Mouse (Mus musculus): ENCODE results near the gene Gm20532. TPM values are rescaled to one million over a fixed set of nuclear protein-coding genes. Genes with fewer than 3 reads are reported as not detected.

Gm20532 gene
- polyA plus RNA-seq, 1 experiment: not detected

DNA sequence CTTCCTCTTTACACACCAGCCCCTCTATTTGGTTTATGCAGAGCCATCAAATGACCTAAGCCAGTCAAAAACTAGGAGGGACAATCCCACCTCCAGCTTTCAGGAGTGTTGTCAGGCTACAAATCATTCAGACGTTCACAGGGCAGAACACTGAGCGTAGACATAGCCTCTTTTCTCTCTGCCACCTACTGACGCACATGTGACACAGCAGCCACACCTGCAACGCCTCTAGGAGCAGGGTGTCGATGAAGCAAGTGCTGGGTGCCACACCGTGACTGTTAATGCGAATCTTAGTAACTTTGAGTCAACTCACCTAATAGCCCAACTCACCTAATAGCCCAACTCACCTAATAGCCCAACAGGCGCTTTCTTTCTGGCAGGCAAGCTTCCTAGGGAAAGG is 52.6 kb downstream of the Gm20532 start:
- TF ChIP-seq GATA1 (IDR thresholded peaks at IDR 0.05; ENCODE audit: low read length): no peak

DNA sequence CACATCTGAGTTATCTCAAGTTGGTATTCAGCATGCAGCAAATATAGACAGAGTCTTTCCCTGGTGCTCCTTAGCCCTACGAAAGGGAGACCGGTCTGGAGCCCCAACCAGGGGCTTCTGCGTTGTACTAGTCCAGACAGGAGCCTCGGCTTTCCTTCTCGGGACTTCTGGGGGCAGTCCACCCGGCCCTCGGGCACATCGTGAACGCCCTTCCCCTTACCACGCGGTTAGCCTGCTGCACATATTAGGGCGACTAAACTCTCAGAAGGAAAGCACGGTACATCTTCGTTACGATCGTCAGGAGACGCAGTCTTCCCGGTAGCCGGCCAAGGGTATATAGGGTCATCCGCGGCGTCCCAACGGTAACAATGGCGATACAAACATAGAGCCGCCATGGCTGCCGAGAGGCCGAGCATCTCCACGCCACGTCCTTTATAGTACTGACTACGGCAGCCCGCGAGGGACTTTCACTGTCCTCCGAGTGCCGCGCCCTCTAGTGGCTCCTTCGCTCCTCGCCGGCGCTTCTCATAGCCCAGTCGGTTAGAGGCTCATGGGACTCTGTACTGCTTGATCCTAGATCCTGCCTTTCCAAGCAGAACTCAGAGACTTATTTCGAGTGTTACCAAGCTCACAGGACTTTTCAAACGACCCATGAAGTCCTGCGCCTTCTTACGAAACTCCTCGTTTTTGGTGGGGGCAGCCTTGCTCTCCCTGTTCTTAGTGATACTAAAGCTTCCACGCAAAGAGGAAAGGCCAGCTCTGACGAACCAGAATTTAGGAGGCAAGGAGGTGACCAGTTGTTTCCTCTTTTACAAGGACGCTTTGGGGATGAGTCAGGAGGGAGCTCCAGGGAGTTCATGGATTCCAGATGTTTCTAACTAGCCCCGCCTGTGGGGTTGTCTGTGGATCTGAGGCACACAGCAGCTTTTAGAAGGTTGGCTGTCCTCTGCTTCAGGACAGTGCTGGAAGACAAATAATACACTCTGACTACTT is 53.7 kb downstream of the Gm20532 start:
- TF ChIP-seq GATA1 (IDR thresholded peaks at IDR 0.05; ENCODE audit: low read length): no peak

DNA sequence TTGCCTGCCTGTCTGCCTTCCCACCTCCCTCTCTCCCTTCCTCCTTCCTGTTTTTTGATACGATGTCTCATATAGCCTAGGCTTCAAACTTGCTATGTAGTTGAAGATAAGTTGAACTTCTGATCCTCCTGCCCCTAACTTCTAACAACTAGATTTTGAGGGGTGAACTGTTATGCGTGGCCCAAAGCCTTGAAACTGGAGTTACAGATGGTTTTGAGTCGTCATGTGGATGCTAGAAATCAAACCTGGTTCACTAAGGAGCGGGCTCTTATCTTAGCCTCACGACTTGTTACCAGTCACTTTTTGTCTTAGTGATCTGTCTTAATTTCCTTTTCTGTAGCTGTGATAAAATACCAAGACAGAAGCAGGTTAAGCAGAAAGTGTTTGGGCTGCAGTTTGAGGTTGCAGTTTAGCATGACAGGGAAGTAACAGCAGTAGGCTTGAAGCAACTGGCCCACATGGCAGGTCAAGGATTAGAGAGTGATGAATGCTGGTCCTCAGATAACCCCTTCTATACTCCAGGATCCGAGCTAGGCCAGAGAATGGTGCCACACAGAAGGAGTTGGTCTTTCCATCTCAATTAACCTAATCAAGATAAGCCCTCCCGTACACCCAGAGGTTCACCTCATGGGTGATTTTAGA is 54.7 kb downstream of the Gm20532 start:
- no peak for TF ChIP-seq GATA1 (IDR thresholded peaks at IDR 0.05; ENCODE audit: low read length)

DNA sequence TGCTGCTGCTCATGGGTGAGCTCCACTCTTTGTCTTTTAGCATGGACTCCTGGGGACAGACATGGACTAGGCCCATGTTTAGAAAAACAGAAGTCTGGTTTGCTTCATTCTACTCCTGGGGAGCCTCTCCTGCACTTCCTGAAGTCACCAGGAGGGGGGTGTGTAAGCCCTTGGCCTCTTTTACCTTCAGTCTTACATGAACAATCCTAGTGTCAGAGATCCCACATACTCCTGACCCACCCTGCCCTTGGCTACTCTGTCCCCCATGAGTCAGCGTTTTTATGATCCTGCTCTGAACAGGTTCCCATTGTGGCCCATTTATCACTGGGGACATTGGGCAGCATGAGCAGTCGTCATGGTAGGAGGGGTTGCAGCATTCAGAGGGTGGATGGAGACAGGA is 57.5 kb downstream of the Gm20532 start:
- no peak for TF ChIP-seq GATA1 (IDR thresholded peaks at IDR 0.05; ENCODE audit: low read length)

DNA sequence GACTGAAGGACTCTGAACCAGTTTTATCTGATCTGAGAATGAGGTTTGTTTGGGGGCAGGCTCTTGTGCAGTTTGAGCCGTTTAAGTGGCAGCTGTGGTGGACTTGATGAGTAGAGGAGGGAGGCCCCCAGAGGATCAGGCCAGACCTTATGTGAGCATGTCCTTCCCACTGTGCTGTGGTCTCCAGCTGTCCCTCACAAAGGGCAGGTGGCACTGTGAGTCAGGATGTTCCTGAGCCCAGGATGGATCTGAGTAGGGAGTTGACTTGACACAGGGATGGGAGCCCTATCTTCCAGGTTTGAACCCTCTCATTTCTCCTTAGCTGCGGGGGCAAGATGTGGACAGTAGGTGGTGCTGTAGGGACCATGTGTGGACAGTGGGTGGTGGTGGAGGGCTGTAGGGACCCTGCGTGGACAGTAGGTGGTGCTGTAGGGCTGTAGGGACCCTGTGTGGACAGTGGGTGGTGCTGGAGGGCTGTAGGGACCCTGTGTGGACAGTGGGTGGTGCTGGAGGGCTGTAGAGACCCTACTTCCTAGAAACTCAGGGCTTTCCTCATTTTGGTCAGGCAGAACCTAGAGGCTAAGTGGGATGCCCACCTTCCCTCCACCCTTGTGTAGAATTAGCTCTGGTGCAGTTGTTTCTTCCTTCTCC is 60.3 kb downstream of the Gm20532 start:
- no peak for TF ChIP-seq GATA1 (IDR thresholded peaks at IDR 0.05; ENCODE audit: low read length)

DNA sequence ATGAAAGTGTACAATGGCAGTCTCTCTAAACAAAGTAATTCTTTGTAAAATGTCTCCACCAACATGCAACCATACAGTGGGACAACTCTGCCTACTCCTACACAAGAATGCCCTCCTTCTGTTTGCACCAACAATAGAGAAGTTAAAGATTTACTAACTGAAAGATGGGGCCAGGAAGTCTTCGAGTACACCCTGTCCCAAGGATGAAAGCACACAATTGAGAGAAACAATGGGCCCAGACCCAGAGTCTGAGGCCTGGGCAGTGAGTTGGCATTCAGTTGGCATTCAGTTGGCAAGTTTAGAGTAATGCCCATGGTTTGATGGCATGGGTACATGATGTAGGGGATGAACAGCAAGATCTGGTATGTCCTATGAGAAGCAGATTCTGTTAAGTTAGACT is 68.2 kb downstream of the Gm20532 start:
- TF ChIP-seq GATA1 (IDR thresholded peaks at IDR 0.05; ENCODE audit: low read length): no peak

DNA sequence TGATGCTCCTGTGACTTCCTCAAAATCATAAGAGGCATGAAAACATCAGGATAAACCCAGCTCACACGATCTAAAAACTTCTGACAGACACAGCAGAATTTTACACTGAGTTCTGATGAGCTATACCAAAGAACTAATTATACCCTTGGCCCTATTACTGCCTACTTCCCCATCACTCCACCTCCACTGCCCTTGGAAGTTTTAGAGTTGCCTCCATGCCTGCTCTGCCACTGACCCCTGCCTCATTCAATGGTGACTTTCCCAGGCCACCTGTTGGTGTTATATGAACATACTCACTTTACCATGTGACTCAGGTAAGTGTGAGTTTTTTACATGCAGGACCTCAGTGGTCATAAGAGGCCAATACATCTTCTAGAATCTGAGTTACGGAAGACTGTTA is 71.0 kb downstream of the Gm20532 start:
- no peak for TF ChIP-seq GATA1 (IDR thresholded peaks at IDR 0.05; ENCODE audit: low read length)

DNA sequence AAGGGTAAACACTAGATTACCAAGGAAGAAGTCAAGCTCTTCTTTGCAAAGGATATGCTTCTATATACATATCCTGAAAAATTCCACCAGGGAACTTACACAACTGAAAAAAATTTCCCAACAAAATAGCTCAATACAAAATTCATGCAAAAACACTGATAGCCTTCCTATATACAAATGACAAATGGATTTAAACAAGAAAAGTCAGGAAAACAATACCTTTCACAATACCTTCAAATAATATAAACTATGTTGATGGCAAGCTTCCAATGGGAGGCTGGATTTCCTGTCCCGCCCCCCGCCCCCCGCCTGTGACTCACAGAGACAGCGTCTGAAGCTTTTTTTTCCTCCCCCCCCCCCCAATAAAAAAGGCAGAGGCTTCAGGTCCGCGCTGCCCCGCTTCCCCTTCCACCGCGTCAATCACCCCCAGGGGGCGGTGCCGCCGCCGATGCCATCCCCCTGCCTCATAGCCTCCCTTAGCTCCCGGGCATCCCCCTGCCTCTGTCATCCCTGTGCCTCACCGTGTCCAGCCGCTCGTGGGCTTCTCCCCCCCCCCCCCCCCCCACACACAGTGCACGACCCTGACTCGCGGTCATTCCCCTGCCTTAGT is 74.8 kb downstream of the Gm20532 start:
- TF ChIP-seq GATA1 (IDR thresholded peaks at IDR 0.05; ENCODE audit: low read length): no peak

DNA sequence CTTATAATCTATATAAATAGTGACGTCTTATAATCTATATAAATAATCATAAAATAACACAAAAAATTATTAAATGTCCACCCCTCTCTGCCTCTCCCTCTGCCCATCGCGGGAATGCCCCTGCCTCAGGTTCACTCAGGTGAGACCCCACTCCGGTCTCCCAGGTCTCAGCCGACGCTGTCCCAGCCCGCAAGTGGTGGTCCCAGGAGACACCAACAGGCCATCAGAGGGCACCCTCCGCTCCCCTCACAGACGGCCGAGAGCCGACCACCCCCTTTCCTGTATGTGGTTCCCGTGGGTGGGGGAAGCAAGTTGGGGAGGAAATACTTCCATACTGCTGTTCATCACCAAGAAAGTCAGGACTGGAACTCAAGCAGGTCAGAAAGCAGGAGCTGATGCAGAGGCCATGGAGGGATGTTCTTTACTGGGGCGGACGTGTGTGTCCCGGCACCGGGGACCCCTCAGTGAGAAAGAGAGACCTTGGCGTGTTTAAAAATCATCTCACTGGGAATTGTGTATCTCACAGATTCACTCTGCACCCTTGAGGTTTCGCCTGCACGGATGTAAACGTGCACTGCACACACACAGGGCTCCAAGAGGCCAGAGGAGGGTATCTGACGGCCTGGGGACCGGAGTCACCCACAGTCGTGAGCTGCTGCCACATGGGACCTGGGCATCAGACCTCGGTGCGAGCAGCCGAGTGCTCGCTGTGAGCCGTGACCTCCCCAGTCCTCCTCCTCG is 75.5 kb downstream of the Gm20532 start:
- no peak for TF ChIP-seq GATA1 (IDR thresholded peaks at IDR 0.05; ENCODE audit: low read length)

DNA sequence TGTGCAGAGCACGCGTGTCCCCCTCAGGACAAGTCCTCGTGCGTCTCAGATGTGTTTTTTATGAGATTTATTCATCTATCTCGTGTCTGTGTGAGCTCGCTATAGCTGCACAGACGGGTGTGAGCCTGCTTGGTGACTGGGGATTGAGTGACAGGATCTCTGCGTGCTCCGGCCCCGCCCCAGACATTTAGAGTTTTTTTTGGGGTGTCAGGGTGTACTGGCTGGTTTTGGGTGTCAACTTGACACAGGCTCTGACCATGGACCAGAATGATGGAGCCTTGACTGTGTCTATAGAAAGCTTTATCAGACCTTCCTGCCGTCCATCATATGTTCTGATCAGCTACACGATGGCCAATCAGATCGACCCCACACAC is 76.1 kb downstream of the Gm20532 start:
- no peak for TF ChIP-seq GATA1 (IDR thresholded peaks at IDR 0.05; ENCODE audit: low read length)

DNA sequence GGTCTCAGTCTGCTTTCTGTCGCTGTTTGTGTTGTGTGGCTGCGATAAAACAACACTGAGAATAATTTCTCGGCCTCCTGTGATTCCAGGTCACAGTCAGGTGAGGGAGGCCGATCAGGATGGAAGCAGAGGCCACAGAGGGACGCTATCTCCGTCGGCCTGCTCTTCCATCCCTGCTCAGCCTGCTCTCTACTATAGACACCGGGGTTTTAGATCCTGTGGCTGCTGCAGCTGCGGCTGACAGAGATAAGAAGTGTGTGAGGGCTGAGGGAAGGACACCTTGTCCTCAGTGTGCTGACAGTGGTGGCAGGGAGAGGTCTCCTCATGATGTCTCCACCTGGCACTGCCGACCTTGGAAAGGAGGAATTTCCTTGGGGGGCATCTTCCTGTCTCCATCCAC is 76.7 kb downstream of the Gm20532 start:
- no peak for TF ChIP-seq GATA1 (IDR thresholded peaks at IDR 0.05; ENCODE audit: low read length)

DNA sequence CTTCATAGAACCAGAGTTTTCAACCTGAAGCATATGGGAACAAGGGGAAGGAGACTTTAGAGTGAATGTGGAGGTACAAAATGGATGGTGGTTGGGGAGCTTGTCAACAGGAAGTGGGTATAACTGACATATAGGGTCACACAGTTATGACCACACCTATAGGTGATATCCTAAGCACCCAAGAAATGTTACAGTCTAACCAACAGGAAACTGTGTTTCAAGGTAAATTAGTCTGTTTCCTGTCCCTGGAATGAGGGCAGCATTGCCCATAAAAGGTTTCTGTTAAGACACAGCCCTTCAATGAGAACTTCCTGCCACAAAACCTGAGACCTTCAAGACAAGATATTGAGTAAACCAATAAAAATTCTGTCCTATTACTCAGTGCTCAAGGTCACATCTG is 82.3 kb downstream of the Gm20532 start:
- TF ChIP-seq GATA1 (IDR thresholded peaks at IDR 0.05; ENCODE audit: low read length): no peak

DNA sequence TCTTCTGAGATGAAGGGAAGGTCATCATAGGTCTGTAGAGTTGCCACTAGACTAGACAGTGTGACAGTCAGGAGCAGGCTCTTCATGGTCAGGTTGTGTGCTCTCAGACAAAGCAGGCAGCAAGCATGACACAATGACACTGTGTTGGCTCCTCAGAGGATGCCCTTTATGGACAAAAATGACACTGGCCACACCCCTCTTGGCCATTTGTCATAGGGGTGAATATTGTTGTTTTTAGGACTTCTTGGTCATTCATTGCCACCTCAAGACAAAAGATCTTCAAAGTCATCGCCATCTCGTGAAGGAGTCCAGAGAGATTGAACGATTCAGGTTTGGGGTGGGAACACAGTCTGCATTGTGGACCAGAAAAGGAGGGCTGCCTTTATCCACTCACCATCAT is 84.7 kb downstream of the Gm20532 start, which contains the start of gene Lcn4:
Gene Lcn4 (minus strand): TSS at position 101 of the 400 bp plus-strand sequence.
- TF ChIP-seq GATA1 (IDR thresholded peaks at IDR 0.05; ENCODE audit: low read length): no peak

Other genes with a start within 250 kb of the Gm20532 start
- 17.8 and 21.3 TPM in 2 replicates for gene Dnlz, start 234.5 kb upstream of the Gm20532 start, polyA plus RNA-seq (2012)
- gene Card9, start 225.7 kb upstream of the Gm20532 start, polyA plus RNA-seq (2012): 0.41 and 0.55 TPM in 2 replicates
- 61.5 and 68.5 TPM in 2 replicates for gene Snapc4, start 206.0 kb upstream of the Gm20532 start, polyA plus RNA-seq (2012)
- 64.5 and 97.9 TPM in 2 replicates for gene Entr1, start 197.3 kb upstream of the Gm20532 start, polyA plus RNA-seq (2012)
- 536 and 709 TPM in 2 replicates for gene Pmpca, start 197.3 kb upstream of the Gm20532 start, polyA plus RNA-seq (2012)
- gene Inpp5e, start 177.4 kb upstream of the Gm20532 start, polyA plus RNA-seq (2012): 15.0 and 16.1 TPM in 2 replicates
- 28.0 and 33.0 TPM in 2 replicates for gene Sec16a, start 141.4 kb upstream of the Gm20532 start, polyA plus RNA-seq (2012)
- gene Notch1, start 70.0 kb upstream of the Gm20532 start, polyA plus RNA-seq (2012): 0.01 TPM in 2 replicates
- gene Egfl7, start 6.6 kb upstream of the Gm20532 start, polyA plus RNA-seq (2012): 147 and 170 TPM in 2 replicates
- gene Agpat2, start 17.8 kb downstream of the Gm20532 start, polyA plus RNA-seq (2012): 2.3 and 2.5 TPM in 2 replicates
- not detected in 2 replicates for gene Fam69b, start 41.8 kb downstream of the Gm20532 start, polyA plus RNA-seq (2012)
- not detected in 2 replicates for gene Lcn4, start 84.6 kb downstream of the Gm20532 start, polyA plus RNA-seq (2012)